Mouse (Mus musculus): ENCODE data around the gene Grm7.

Gene Grm7

DNA sequence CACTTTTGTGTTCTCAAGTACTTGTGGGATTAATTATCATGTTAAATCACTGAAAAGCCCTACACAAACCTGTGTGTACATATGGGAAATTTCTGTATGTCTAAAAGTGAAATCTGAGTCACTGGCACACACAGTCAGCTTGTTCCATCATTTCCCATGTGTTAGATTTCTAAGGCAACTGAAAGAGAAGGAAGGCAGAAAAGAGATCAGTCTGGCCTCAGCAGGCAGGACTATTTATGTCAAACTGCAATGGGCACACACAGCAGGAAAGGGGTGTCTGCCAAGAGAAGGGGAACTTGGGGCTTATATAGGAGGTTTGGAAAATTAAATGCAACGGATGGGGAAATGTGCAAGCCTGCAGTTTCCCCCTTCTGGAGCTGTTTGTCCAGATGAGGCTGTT is 913.2 kb downstream of the Grm7 start:
- DNase-seq (ENCODE audit: low read depth, low spot score) = no peak

GRCm38 (mm10) chr6:111559459-111559858 is 914.1 kb downstream of the Grm7 start:
- DNase-seq (ENCODE audit: low read depth, low spot score) = no peak

- no peak for DNase-seq (ENCODE audit: low read depth, low spot score)
These were observed 916.0 kb downstream of the Grm7 start for GRCm38 (mm10) chr6:111561347-111561746.

DNA sequence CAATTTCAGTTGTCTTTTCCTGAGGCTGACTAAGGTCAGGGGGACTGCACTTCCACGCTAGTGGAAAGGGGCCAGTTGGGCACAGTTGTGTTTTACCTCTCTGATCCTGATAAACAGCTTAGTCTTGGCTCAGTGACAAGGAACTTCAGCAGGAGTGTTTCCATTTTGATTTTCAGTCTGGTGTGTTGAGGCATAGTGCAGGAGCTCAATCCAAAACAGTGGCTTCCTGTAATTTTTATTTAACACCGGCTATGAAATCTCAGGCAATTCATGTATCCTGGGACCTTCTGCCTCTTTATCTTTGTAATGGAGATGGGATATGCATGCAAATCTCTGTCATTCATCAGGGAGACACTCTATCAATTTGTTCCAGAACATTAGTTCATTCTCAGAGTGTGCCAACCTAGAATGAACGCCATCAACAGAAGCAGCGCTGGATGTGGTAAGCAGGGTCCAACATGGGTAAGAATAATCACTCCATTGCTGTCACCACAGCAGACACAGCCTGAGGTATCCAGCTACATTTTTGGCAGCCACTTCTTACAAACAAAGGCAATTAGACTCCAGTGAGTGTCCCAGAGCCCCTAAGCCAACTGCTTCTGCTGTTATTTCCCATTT is 926.2 kb downstream of the Grm7 start:
- no peak for DNase-seq (ENCODE audit: low read depth, low spot score)

- no peak for DNase-seq (ENCODE audit: low read depth, low spot score)
These were observed 939.5 kb downstream of the Grm7 start for GRCm38 (mm10) chr6:111584851-111585250.

GRCm38 (mm10) chr6:111587572-111587971 is 942.2 kb downstream of the Grm7 start:
- no peak for DNase-seq (ENCODE audit: low read depth, low spot score)

GRCm38 (mm10) chr6:111601892-111602654 is 956.7 kb downstream of the Grm7 start:
- DNase-seq (ENCODE audit: low read depth, low spot score) = no peak

DNA sequence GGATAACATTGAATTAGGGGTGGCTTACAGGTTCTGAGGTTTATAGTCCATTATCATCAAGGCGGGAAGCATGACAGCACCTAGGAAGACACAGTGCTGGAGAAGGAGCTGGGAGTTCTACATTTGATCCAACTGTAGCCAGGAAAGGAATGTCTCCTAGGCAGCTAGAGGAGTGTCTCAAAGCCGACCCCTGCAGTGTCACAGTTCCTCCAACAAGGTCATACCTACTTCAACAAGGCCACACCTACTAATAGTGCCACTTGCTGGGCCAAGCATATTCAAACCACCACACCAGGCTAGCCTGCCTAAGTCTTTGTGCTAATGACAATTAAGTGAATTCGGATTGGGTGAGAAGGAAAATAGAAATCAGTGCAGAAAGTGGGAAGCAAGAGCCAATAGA is 965.0 kb downstream of the Grm7 start:
- DNase-seq (ENCODE audit: low read depth, low spot score) = no peak

GRCm38 (mm10) chr6:111613834-111614233 is 968.5 kb downstream of the Grm7 start:
- no peak for DNase-seq (ENCODE audit: low read depth, low spot score)
